Mouse (Mus musculus) NIH3T3 (cell line): ENCODE results near the gene Gm49361.
A peak's percentile ranks its signal among the peaks of the same experiment; 100 is the strongest.

Experiments used
- DNase-seq: peaks from one replicate; pipeline ENCODE4 v3.0.0-alpha.2; 2012; ENCODE audit warnings: low read depth

Gm49361 gene

DNA sequence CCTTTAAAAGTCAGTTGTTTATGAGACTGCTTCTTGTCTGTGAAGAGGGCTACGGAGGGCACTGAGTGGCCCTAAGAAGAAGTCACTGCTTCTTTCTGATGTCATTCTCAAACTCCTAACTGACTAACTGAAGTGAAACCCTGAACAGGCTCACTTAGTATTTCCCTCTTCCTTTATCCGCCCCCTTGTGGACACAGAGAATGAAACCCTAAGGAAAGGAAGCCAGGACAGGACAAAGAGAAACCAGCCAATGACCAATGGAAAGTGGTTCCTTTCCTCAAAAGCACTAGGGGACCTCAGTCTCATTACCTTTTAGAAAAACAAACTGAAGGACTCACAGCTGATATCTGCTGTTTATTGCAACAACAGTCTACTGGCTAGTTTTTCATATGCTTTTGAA, 126.4 kb downstream of the Gm49361 start:
- peak; percentile 78 for DNase-seq

DNA sequence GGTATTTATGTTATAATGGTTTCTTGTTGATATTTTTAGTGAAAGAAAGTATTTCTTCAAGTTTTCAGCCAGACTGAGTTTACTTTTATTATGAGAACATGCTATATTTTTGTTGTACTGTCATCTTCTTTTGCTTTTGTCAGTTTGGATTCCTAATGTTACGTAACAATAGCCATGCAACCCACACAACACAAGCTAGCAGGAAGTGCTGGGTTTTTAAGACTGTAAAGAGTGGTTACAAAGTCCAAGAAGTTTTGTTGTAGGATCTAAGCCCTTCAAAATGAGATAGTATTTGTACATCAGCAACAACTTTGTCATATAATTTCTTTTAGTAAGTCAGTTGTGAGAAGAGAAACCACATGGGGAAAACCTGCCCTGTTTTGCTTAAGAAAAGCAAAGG, 128.2 kb downstream of the Gm49361 start:
- no peak for DNase-seq

DNA sequence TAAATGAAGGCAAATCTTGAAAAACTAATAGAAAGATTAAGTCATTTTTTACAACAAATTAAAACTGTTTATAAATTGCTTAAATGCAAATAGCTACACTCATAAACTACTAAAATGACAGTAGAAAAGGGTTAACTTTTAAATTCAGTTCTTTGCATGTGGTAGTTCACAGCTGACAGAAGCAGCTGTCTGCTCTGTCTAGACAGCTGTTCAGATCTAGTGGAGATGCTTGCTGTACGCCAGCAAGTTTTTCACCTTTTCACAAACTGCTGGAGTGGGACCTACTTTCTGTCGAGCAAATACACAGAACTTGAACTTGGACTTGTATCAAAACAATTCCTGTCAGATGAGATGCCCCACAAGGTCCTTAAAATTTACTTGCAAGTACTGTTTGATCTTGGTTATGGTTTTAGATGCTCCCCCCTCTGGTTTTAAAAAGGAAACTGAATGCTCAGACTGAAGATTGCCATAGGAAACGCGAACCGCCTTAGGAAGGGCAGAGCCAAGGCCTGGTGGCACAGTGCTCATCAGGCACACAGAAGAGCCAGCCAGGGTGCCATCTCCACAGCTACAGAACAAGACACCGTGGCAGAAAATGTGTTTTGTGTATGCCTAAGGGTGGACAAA, 129.5 kb downstream of the Gm49361 start:
- DNase-seq: no peak

DNA sequence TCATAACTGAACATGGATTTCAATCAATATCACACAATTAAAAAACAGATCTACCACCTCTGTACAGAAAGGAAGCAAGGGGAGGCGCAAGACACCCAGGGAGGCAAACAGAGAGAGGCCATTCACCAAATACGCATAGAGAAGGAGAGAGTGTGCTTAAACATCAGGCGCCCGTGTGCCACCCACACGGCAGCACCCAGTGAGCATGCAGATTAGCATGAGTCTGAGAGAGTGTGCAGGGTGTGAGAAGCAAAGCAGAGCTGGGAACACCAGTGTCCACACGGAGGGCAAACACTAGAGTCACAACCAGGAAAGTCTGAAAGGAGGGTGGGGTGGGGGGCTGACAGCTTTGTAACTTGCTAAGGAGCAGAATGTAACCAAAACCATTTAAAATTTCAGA, 130.1 kb downstream of the Gm49361 start:
- no peak for DNase-seq

DNA sequence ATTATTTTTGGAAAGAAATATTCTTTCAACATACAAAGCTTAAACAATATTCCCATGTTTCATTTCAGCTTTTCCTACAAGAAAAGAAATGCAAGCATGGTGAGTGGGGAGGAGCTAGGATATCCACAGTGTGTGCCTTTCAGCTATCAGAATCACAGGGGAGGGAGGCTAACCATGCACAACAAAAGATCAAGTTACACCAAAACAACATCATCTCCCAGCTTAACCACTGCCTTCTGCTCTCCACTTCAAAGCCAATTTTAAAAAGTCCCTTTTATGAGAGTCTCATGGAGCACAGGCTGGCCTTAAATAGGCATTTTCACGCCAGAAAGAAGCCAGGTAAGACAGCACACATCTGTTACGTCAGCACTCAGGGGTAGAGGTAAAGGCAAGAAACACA, 134.9 kb downstream of the Gm49361 start:
- no peak for DNase-seq

DNA sequence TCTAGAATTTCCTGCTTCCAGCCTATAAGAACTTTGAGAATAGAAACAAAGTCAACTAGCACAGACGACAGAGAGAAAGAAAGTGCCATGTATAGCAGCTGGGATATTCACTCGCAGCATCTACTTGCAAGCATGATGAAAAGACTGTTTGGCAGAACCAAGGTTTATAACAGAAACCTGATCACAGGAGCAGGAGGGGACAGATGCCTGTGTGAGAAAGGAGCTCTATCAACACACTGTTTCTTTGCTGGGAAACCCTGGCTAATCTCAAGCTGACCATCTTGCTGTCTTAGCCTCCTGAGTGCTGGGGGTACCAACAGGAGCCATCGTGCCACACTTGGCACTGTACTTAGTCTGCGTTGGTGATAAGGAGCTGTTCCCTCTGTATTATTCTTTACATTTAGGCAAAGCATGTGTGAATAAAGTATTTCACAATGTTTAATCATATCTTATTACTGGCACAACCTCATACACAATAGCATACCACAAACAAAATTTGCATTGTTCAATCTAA, 136.0 kb downstream of the Gm49361 start:
- no peak for DNase-seq

DNA sequence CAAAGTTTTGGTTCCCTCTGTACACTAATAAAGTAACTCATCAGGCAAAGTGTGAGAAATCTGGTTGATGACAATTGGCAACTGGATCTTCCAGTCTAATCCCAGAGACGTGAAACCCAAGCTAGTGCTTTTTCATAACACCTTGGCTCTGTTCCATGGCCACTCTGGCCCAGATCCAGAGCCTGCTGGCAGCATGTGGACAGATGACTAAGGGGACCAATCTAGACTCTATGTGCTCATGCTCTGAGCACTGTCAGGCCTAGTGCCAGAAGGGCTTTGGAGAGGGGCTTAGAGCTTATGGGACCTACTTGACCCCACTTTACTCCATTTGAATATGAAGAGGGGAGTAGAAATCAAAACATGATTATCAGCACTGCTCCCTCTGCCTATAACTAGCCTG, 138.4 kb downstream of the Gm49361 start:
- peak; percentile 87 for DNase-seq

DNA sequence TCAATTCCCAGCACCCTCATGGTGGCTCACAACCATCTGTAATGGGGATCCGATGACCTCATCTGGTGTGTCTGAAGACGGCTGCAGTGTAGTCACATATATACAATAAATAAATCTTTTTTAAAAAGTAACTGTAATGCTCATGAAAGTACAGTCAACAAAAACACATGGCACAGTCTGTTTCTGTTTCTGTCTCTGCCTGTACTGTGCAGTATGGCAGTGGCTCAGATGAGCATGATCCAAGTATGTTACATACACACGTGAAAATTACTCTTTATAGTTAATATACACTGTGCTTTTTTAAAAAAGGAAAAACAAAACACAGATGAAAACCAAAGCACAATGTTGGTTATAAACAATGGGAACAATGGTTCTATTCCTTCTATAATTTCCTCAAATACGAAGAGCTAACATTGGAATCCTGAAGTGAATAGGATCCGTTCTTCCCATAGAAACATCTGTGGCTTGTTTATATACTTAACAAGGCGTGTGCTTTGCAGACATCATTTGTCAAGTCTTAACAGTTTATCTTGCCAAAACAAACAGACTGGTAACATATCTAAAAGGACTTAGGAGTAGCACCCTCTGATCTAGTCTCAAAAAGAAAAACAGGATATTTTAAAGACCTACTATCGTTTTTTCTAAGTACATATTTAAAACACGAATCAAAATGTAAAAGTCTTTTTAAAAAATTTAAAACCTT, 139.1 kb downstream of the Gm49361 start:
- peak; percentile 16 for DNase-seq

DNA sequence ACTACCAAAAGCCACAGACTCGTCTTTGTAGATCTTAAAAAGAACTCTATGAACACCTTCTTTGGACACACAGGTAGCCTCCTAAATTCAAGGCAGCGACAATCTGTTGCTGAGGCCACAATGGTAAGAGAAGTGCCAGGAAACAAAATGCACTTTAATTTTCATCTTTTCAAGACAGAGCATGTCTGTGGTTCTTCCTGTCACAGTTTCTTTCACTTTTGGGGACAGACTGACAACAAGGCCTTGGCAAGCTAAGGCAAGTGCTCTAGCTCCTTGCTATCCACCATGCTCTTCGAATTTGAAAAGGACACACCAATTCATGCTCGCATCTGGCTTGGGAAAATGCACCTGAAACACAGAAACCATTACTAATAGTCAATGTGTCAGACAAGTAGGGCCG, 152.6 kb downstream of the Gm49361 start:
- no peak for DNase-seq
